Mouse (Mus musculus) bone marrow macrophage, adult 2 months (primary cell): Measurements from ENCODE around the gene Mink1.

Experiments used
- CTCF ChIP-seq: IDR thresholded peaks from 2 replicates; pipeline ENCODE4 v1.5.1; 2012; ENCODE audit warnings: low read depth, mild to moderate bottlenecking, low read length, moderate library complexity
- POLR2A ChIP-seq: IDR thresholded peaks from 2 replicates; pipeline ENCODE4 v1.6.1; 2012; ENCODE audit warnings: mild to moderate bottlenecking, low read depth, low read length, borderline replicate concordance

- no peak for TF ChIP-seq CTCF
- TF ChIP-seq POLR2A: no peak
Measured at GRCm38 (mm10) chr11:70562995-70563469, 351 bp downstream of the Mink1 start.
